Mouse (Mus musculus) brain, adult 2 months (tissue): ENCODE measurements around the gene Zfp609.
A peak's percentile ranks its signal among the peaks of the same experiment; 100 is the strongest.

ENCODE experiments used
- DNase-seq: peaks from one replicate; pipeline ENCODE4 v3.0.0; 2011; ENCODE audit warnings: low read depth, low spot score

The Zfp609 gene

DNA sequence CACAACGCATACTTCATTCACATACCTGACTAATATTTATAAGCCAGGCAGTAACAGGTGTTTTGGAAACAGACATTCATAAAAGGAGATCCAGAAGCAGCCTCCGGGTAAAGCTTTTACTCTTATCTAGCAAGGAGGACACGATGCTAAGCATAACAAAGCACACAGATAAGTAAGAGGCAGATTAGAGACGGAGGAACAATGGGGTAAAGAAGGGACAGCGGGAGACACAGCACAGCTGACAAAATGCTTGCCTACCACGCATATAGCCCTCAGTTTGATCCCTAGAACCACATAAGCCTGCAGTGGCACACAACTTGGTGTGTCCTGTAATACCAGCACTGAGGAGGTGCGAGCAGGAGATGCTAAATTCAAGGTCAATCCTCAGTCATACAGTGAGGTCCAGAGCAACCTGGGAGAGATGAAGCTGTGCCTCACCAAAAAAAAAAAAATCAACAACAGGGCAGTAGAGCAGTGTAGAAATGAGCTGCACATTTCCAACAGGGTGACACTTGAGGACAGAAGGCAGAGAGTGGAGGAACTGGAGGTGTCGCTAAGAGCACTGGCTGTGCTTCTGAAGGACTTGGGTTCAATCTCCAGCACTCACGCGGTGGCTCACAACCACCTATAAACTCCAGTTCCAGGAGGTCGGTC, 56.2 kb downstream of the Zfp609 start:
- DNase-seq: no peak

DNA sequence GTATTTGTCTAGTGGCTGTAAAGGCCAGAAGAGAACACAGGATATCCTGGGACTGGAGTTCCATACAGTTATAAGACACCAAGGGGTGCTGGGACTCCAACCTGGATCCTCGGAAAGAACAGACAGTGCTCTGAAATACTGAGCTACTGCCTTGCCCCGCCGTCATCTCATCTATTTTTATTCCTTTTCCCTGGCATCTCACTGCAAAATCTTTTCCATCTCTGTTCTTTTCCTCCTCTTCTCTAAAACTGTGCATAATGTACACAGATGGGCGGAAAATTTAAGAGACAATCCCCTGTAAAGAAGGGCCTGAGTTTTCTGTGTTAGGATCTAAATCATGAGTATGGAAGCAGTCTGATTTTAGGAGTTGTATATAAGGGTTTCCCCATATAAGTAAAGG, 64.6 kb downstream of the Zfp609 start:
- peak; percentile 51 for DNase-seq

- DNase-seq: no peak
These were observed 67.4 kb downstream of the Zfp609 start for GRCm38 (mm10) chr9:65759992-65760391.

DNA sequence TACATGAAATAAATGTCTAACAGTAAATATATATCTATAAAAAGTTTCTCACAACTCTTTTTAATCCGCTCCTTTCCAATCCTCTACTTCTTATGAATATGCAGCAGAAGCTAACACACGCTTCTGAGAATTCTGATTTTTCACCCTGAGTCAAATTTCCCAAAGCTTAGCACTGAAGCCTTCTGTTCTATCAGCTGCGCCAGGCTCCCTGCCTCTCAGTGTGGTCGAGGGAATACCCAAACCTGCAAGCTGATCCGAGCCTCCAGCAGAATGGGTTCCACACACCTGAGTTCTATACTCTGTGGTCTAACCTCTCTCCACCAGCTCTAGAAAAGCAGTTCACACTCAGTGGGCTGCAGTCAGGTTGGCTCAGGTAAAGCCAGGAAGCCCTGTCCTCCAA, 68.1 kb downstream of the Zfp609 start:
- DNase-seq: peak; percentile 73

DNA sequence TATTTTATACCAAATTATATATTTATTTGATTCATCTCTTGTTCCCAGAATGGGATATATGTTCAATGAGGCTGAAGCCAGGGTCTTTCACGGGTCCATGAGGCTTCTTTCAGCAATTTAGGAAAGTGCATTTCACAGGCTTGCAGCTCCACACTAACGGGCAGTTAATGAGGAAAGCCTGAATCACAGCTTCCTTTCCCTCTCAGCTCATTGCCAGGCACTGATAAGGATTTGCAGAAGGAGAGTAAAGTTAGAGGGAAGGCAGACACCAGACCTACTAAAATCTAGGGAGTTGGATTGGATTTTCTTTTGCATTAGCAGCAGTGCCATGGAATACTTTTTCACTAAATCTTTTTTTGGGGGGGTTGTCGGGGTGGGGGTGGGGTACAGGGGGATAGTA, 69.5 kb downstream of the Zfp609 start:
- DNase-seq: no peak

DNA sequence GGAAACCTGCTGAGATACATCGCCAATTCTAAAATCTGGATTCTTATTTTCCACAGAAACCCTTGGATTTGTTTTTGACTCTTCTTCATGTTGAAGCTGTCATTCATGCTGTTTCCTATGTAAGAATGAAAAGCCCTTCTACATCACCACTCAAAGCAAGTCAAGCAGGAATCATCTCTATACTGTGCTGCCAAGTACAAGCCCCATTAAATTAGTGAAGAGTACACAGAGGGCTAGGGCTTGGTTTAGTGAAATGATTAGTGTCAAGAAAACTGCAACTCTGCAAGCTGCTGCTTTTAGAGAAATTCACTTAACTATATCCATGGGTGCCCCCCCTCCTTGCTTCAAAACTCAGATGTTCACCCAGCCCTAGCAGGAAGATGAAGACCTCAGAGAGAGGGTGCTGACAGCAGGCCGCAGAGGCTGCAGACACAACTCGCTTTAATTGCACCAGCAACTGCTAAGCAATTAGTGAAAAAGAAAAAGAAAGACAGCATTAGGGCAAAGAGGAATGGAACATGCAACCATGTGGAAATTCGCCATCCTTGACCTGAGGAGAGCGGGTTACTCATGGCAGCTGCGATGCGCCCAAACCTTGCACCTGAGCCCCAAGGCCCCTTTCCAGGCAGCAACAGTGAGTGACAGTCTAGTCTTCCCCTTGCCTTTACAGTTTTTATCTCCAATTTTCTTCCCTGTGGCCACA, 71.5 kb downstream of the Zfp609 start:
- no peak for DNase-seq

DNA sequence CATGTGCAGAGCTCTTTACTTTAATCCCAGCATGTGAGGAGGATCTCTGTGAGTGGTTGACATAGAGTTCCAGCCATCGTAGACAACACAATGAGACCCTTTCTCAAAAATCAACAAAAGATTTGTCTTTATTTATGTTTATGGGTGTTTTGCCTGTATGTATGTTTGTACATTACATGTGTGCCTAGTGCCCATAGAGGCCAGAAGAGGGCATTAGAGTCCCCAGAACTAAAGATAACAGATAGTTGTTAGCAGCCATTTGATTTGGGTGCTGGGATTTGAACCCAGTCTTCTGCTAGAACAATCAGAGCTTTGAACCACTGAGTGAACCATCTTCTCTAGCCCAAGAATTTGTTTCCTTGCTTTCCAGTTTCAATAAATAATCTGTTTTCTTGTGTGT, 72.2 kb downstream of the Zfp609 start:
- no peak for DNase-seq

DNA sequence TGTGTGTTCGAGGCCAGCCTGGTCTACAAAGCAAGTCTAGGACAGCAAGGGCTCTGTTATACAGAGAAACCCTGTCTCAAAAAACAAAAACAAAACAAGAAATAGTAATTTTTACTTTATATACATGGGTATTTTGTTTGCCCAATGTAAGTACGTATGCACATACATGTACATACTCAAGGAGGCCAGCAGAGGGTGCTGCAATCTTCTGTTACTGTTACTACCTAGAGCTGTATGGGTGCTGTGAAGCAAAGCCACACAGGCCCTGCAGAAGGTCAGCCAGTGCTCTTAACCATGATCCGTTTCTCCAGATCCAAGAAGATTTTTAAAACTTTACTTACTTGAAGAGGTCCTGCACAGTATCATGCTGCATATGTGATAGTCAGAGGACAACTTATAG, 74.7 kb downstream of the Zfp609 start:
- DNase-seq: no peak

DNA sequence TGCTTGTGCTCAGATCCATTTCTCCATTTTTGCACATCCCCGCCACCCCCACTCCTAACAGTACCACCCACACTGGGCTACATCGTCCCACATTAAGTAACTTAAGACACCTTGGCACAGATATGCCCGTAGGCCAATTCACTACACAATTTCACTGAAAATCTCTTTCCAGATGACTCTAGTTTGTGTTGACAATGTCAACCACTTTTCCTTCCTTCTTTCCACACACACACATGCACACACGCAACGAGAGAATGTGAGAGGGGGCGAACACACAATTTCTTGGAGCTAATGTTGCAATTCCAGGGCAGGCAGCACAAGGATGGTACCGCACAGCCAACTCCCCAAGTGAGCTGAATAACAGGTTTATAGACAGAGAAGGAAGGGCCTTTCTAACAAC, 75.5 kb downstream of the Zfp609 start:
- DNase-seq: no peak

DNA sequence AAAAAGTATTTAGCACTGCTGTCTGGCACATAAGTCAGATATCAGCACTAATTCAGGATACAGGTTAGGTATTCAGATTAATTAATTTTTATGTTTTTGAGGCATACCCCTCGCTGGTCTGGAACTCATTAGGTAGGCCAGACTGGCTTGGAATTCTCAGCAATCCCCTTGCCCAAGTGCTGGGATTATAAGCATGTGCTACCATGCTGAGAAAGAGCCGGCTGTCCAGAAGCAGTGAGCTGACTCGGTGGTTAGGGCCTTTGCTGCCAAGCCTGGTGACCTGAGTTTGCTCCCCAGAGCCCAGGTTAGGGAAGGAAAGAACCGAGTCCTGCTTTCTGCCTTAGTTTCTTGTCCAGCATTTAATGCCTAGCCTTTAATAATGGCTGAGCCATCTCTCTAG, 79.3 kb downstream of the Zfp609 start:
- DNase-seq: peak; percentile 44

- no peak for DNase-seq
These were observed 80.9 kb downstream of the Zfp609 start for GRCm38 (mm10) chr9:65746479-65746878.

DNA sequence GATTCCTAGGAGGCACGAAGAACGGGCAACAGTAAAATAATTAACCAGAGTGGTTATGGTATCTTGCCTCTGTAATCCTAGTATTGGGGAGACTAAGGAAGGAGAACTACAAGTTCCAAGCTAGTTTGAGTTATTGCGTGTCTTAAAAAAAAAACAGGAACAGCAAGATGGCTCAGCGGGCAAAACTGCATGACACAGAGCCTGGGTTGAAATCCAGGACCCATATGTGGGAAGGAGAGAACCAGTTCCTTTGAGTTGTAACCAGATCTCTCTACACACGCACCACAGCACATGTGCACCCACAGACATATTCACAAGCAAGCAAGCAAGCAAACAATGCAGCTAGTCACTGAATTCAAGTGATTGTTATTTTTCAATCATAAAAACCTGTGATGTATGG, 81.9 kb downstream of the Zfp609 start:
- no peak for DNase-seq

DNA sequence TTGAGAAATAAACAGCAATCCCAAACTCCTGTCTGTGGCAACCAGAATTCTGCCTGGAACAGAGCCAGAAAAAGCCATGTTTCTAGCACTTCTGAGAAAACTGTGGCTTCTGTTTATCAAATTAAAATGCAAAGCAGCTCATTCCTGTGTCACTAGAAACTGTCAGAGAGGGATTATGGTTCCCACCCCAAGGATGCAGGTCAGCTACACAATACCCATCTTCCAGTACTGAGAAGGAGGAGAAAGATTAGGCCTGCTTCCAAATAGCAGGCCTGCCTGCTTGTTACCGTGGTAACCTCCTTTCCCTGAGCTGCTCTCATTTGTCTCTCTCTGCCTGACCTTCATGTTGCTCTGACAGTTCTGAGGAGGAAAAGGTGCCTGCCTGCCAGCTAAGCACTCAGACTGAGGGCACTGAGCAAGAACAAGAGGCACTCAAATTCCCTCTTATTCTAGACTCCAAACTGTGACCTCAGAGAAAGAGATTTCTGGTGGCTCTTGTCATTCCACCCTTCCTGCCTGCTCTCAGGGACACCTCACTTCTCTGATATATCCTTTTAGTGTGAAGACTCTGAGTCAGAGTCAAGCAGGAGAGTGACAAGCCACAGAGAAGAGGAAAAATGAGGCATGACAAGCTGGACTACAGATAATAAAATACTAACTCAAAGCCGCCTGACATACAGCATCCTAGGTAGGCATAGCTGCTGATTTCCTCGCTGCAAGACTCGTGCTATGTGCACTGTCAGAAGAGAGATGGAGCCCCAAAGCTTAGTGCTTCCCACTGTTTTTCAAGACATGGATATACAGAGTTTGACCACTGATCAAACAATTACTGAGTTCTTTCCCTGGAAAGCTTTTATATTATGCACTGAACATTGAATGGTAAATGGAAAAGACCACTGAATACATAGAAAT, 82.9 kb downstream of the Zfp609 start:
- peak; percentile 95 for DNase-seq

DNA sequence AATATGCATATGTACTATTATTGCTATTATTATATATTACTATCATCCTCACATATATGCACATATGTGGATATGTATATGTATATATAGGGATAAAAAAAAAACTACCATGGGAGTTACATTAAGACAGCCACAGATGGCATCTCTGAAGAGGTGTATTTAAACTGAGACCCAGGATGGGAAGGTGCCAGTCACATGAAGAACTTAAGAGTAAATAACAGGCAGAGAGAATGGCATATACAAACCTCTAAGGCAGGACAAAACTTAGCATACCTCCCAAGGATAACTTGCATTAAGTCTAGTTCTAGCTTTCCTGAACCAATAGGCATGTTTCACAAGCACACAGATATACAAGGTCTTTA, 83.6 kb downstream of the Zfp609 start:
- DNase-seq: no peak

DNA sequence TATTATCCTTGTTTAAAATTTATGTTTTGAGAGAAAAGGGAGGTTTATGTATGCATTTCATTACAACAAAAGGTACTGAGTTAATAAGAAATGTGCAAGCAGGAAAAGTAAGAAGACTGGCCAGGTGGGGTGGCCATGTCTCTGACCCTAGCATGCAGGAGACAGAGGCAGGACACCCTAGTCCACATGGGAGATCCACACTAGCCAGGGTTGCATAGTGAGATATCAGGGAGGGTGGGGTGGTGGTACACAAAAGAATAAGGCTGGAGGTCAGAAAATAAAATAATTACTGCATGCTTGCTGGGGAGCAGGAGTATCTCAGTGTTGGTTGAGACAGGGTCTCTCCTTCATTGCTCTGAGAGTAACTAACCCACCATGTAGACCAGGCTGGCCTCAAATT, 84.0 kb downstream of the Zfp609 start:
- DNase-seq: no peak

- DNase-seq: no peak
These were observed 84.6 kb downstream of the Zfp609 start for GRCm38 (mm10) chr9:65742777-65743176.

DNA sequence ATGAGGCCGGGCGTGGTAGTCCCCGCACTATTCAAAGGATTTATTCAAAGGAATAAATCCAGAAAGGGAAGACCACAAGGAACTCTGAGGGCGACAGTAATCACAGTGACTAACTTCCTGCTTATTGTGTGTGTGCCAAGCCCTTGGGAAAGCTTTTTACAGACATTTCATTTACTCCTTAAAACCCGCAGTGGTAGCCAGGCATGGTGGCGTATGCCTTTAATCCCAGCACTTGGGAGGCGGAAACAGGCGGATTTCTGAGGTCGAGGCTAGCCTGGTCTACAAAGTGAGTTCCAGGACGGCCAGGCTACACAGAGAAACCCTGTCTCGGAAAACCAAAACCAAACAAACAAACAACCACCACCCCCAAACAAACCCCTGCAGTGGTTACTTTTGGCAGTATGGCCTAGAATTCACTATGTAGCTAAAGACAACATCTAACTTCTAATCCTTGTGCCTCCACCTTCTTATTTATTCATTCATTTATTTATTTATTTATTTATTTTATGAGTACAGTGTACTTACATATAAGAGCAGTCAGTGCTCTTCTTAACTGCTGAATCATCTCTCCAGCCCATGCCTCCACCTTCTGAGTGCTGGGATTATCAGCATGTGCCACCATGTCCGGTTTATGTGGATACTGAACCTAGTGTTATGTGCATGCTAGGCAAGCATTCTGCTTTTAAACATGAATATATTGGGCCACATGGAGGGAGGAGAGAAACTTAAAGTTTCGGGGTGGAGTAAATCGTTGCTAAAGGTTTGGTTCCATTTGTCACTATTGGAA, 86.1 kb downstream of the Zfp609 start:
- no peak for DNase-seq

- DNase-seq: no peak
These were observed 92.4 kb downstream of the Zfp609 start for GRCm38 (mm10) chr9:65734931-65735330.

DNA sequence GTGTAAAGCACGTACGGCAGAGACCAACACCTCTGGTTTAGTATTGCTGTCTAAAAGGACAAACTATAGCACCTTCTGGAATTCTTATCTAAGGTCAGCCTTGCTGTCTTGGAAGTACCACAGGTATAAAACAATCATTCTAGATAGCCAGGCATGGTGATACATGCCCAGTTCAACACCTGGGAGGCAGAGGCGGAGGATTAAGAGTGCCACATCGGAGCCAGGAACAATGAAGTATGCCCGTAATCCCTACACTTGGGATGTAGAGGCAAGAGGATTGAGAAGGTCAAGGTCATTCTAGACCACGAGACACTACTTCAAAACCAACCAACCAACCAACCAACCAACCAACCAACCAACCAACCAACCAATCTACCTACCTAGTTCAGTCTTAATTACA, 98.8 kb downstream of the Zfp609 start:
- DNase-seq: no peak

GRCm38 (mm10) chr9:65727491-65727890, 99.9 kb downstream of the Zfp609 start:
- DNase-seq: peak; percentile 56

DNA sequence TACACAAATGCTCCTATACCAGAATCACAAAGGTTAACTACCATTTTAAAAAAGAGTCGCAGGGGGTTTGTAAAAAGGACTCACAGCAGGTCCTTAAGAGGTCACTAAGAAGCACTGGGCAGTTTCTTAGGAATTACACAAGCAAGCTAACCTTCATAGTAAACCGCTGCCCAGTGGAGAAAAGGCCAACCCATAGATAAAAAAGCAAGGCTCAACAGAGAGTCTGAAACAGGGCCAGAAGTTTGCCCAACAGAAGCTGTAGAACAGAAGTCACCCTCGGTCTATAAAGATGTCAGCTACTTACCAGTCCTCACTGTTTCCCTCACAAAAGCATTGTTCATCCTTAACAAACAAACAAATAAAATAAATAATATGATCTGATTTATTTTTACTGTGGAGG, 100.9 kb downstream of the Zfp609 start:
- DNase-seq: no peak

- DNase-seq: no peak
These were observed 102.1 kb downstream of the Zfp609 start for GRCm38 (mm10) chr9:65725291-65725622.
